Mouse (Mus musculus): ENCODE results near the gene Stk24. TPM values are rescaled to one million over a fixed set of nuclear protein-coding genes. Genes with fewer than 3 reads are reported as not detected.
A peak's percentile ranks its signal among the peaks of the same experiment; 100 is the strongest.

The Stk24 gene
- polyA plus RNA-seq, 1 experiment from 2014 or later: 35.1 TPM

DNA sequence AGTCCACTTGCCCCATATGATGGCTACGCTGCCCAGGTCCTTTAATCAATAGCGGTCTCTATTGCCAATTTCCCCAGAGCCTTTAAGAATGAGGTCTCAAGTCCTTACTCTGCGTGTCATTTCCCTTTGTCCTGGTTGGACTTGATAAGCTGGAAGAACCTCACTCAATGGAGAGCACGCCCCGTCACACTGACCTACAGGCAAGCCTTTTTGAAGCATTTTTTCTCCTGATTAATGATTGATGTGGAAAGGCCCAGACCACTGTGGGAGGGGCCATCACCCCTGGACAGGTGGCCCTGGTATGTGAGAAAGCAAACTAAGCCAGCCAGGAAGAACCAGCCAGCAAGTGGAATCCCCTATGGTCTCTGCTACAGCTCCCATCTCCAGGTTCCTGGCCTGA is 81.3 kb downstream of the Stk24 start:
- Histone ChIP-seq H3K27me3 (no peaks in the 10 kb centered on the region), H3K9ac (no peak overlapping the region), H3K36me3 (peaks cover 70% of the 10 kb centered on the region), H3K4me3 (no peak overlapping the region), H3K4me2 (replicated peaks) (no peak overlapping the region), H3K4me1 (peaks cover 5% of the 10 kb centered on the region), H3K27ac (no peak overlapping the region), H3K9me3 (no peaks in the 10 kb centered on the region)
- no peak for ATAC-seq (ENCODE audit: low FRiP score, low read depth)
- 93% methylated on average over 5 of the region's 5 CpGs for WGBS

DNA sequence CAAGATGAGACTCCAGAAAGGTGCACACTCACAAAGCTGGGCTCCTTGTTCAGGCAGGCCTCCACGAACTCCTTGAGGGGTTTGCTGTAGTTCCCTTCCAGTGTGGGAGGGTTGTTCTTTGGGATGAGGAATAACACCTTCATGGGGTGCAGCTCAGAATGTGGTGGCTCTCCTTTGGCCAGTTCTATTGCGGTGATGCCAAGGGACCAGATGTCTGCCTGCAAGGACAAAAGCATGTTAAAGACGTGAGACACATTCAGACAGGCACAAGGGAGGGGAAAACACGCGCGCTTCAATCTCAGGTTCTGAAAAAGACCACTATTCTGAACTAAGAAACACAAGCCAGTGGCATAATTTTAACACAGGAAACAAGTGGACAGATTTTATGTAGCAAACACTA is 82.7 kb downstream of the Stk24 start:
- Histone ChIP-seq H3K9me3 (no peaks in the 10 kb centered on the region), H3K27me3 (no peaks in the 10 kb centered on the region), H3K9ac (no peak overlapping the region), H3K4me1 (no peaks in the 10 kb centered on the region), H3K27ac (no peak overlapping the region), H3K4me2 (replicated peaks) (no peak overlapping the region), H3K36me3 (peaks cover 80% of the 10 kb centered on the region), H3K4me3 (no peak overlapping the region)
- ATAC-seq (ENCODE audit: low FRiP score, low read depth): no peak
- WGBS: 91% methylated on average over 6 of the region's 6 CpGs

DNA sequence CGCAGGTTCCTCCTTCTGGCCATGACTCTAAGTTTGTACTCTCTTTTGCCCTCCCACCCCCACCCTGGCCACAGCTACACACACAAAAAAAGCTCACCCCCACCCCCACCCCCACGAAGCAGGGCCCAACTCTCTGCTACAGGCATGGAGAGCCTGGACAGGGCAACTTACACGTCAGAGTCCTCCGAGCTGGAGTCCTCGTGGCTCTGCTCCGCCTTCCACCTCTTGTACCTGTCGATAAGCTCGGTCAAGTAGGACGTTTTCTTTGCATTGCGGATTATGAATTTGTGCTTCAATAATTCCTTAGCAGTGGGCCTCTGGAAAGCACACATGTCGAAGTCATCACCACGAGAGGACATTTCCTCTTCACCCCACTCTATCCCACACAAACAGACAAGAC is 85.3 kb downstream of the Stk24 start:
- Histone ChIP-seq H3K4me2 (replicated peaks) (no peak overlapping the region), H3K4me1 (no peaks in the 10 kb centered on the region), H3K9me3 (no peaks in the 10 kb centered on the region), H3K27ac (no peak overlapping the region), H3K27me3 (no peaks in the 10 kb centered on the region), H3K36me3 (peaks cover 81% of the 10 kb centered on the region), H3K4me3 (no peak overlapping the region), H3K9ac (no peak overlapping the region)
- no peak for ATAC-seq (ENCODE audit: low FRiP score, low read depth)
- 90% methylated on average over 12 of the region's 12 CpGs for WGBS

DNA sequence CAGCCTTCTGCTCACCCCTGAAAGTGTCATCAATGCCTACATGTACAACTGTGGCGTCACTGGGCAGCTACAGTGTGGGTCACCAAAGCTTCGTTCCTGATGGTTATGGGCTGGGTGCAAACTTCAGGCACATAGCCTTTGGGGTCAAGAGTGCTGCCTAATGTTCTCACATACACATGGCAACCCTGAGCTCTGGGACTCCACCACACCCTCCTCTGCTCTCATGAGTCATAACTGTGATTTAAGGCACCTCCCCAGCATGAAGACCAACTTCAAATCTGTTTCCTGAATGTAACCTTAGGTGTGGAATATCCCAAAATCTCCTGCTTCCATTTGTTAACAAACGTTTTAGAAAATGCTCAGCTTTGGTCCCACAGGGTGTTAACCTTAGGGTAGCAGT is 87.4 kb downstream of the Stk24 start:
- Histone ChIP-seq H3K9me3 (no peaks in the 10 kb centered on the region), H3K4me3 (no peak overlapping the region), H3K9ac (no peak overlapping the region), H3K27ac (no peak overlapping the region), H3K4me2 (replicated peaks) (no peak overlapping the region), H3K4me1 (no peaks in the 10 kb centered on the region), H3K27me3 (no peaks in the 10 kb centered on the region), H3K36me3 (peaks cover 78% of the 10 kb centered on the region)
- no peak for ATAC-seq (ENCODE audit: low FRiP score, low read depth)
- WGBS: 92% methylated on average over 3 of the region's 3 CpGs

DNA sequence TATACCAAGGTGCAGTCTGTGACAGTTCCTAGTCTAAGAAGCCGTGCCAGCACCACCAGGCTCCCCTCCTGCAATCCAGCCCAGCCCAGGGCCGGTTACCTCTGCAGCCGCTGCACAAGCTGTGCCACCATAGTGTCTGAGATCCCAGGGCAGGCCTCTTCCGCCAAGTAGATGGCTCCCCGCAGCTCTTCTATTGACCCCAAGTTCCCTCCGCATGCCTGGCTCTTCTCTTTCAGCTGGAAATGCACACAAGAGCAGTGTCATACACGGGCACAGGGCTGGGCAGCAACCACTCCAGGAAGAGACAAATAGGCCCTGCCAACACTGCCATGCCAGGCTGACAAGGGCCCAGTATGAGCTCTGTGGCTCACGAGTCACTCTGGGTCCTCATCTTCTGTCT is 87.9 kb downstream of the Stk24 start:
- H3K9ac ChIP-seq: no peak overlapping the region
- H3K36me3 ChIP-seq: peaks cover 78% of the 10 kb centered on the region
- no peak for ATAC-seq (ENCODE audit: low FRiP score, low read depth)
- H3K27me3 ChIP-seq: no peaks in the 10 kb centered on the region
- 92% methylated on average over 8 of the region's 8 CpGs for WGBS
- H3K9me3 ChIP-seq: no peaks in the 10 kb centered on the region
- no peak overlapping the region for H3K27ac ChIP-seq
- H3K4me3 ChIP-seq: no peak overlapping the region
- no peak overlapping the region for H3K4me2 ChIP-seq (replicated peaks)
- no peaks in the 10 kb centered on the region for H3K4me1 ChIP-seq

DNA sequence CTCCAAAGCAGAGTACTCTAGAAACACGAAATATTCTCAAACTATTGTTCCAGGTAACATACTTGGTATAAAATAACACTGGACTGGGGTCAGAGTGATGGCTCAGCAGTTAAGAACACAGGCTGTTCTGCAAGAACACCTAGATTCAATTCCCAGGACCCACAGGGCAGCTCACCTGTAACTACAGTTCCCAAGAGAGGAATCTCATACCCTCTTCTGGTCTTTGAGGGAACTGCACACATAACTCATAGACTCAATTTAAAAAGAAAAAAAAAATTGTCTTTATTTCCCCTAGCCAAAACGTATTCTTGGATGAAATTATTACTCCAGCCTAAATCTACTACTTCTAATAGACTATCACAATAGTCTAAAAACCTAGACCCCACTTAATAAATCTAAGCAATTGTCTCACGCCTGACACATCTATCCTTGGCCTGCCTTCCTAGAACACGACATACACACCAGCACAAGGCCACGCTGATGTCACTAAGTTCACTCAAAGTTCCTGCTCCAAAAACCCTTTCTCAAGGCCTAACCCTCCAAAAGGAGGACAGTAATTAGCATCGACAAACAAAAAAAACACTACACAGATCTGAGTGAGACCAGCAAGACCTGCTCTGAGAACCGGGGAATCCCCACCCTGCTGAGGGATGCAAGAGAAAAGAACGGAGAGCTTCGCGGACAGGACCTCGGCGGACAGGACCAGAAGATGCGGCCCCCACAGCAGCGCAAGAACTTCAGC is 94.3 kb downstream of the Stk24 start:
- no peaks in the 10 kb centered on the region for H3K27me3 ChIP-seq

DNA sequence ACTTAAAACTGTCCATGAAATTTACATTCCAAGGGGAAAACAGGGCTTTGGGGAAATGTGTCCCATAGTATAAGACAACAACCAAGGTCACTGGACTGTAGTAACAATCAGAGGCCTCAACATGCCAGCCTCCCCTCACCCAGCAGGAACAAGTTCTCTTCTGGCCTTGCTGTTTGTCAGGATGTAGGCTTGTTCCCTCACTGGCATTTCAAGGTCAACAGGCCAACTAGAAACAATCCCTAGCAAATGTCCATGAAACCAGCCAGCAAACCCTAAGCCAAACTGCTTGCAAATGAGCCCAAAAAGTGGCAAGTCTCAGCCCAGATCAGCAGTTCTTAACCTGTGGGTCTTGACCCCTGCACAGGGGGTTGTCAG is 98.5 kb downstream of the Stk24 start:
- ATAC-seq (ENCODE audit: low FRiP score, low read depth): no peak
- no peaks in the 10 kb centered on the region for H3K27me3 ChIP-seq
- peaks cover 98% of the 10 kb centered on the region for H3K36me3 ChIP-seq
- H3K27ac ChIP-seq: no peak overlapping the region
- H3K4me2 ChIP-seq (replicated peaks): no peak overlapping the region
- H3K9me3 ChIP-seq: no peaks in the 10 kb centered on the region
- H3K9ac ChIP-seq: no peak overlapping the region
- no peak overlapping the region for H3K4me3 ChIP-seq
- no peaks in the 10 kb centered on the region for H3K4me1 ChIP-seq

More for the DNA sequence above, 94.3 kb downstream of the Stk24 start:
- H3K4me3 ChIP-seq: no peak overlapping the region
- peaks cover 86% of the 10 kb centered on the region for H3K36me3 ChIP-seq
- H3K9me3 ChIP-seq: no peaks in the 10 kb centered on the region
- no peak overlapping the region for H3K4me2 ChIP-seq (replicated peaks)
- no peak for ATAC-seq (ENCODE audit: low FRiP score, low read depth)
- H3K27ac ChIP-seq: no peak overlapping the region
- H3K4me1 ChIP-seq: no peaks in the 10 kb centered on the region
- no peak overlapping the region for H3K9ac ChIP-seq
- 93% methylated on average over 14 of the region's 14 CpGs for WGBS

DNA sequence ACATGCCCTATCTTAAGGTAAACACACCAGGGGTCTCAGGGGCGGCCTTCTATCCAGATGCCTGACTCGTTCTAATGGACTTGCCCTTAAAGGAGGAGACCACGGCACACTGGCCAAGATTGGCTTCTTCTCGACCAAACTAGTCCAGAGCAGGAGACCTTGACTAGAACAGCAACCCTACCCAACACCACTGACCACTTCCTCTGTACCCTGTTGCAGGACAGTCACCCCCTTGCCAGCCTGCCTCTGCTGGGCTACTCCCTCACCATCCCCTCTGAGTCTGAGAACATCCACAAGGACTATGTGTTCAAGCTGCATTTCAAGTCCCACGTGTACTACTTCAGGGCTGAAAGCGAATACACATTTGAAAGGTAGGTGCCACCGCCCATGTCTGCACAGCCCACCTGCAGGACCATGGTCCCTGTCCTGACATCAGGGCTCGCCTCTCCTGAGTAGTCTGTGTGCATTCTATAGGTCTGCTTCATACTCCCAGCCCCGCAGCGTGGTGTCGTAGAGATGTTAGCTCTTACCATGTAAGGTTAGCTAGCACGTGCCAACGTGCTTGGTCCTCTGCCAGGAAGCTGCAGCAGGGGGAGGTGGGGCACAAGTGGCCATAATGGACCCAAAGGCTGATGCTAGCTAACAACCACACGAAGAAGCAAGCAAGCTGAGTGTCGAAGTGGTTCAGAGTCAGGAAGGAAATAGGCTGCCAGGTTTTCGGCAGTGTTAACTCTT is 99.0 kb downstream of the Stk24 start:
- ATAC-seq (ENCODE audit: low FRiP score, low read depth): no peak
- Histone ChIP-seq H3K27ac (no peak overlapping the region), H3K9ac (no peak overlapping the region), H3K4me2 (replicated peaks) (no peak overlapping the region), H3K4me3 (no peak overlapping the region), H3K36me3 (peaks cover 98% of the 10 kb centered on the region), H3K4me1 (no peaks in the 10 kb centered on the region), H3K27me3 (no peaks in the 10 kb centered on the region), H3K9me3 (no peaks in the 10 kb centered on the region)
- WGBS: 88% methylated on average over 16 of the region's 16 CpGs

DNA sequence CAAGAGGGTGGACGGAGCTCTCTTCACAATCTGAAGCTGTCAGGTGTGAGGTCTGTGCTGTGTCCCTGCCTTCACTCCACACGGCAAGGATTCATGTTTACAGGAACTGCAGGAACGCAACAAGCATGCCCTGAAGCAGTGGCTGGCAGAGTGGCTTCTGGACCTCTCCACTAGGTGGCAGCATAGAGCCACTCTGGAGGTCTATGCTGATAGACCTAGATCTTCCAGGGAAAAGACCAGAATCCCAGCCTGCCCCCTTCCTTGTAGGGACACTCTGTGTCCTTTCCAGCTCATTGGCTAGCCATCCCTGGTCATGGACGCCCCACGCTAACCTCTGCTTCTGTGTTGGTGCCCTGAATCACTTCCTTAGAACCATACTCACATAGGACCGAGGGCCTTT is 100.7 kb downstream of the Stk24 start:
- WGBS: 37% methylated on average over 6 of the region's 6 CpGs

DNA sequence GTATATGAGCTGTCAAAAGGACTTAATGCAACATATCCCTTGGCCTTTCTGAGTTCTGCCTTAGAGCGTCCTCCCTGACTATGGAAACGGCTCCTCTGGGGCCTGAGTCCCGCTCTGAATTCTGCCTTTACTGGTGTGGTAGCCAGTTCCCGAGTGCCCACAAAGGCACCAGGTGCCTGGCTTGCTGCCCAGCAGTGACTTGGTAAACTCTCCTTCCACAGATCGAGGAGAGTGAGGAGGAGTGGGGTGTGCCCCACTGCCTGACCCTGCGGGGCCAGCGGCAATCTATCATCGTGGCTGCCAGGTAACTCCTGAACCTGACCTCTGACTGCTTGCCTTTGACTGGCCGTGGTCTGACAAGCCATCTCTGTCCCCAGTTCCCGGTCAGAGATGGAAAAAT is 103.8 kb downstream of the Stk24 start:
- Histone ChIP-seq H3K4me2 (replicated peaks) (no peak overlapping the region), H3K4me1 (no peaks in the 10 kb centered on the region), H3K9ac (no peak overlapping the region), H3K4me3 (no peak overlapping the region), H3K9me3 (no peaks in the 10 kb centered on the region), H3K27ac (no peak overlapping the region), H3K36me3 (peaks cover 96% of the 10 kb centered on the region), H3K27me3 (no peaks in the 10 kb centered on the region)
- no peak for ATAC-seq (ENCODE audit: low FRiP score, low read depth)
- 77% methylated on average over 10 of the region's 10 CpGs for WGBS

More for the DNA sequence above, 100.7 kb downstream of the Stk24 start:
- Histone ChIP-seq H3K4me3 (no peak overlapping the region), H3K27me3 (no peaks in the 10 kb centered on the region), H3K36me3 (peaks cover 96% of the 10 kb centered on the region), H3K4me2 (replicated peaks) (no peak overlapping the region), H3K9ac (no peak overlapping the region), H3K4me1 (no peaks in the 10 kb centered on the region), H3K9me3 (no peaks in the 10 kb centered on the region), H3K27ac (no peak overlapping the region)
- ATAC-seq (ENCODE audit: low FRiP score, low read depth): peak; percentile 46; the same call in 1 of the 2 replicates

GRCm38 (mm10) chr14:121274985-121275384 is 104.8 kb downstream of the Stk24 start:
- Histone ChIP-seq H3K9me3 (no peaks in the 10 kb centered on the region), H3K9ac (no peak overlapping the region), H3K4me1 (no peaks in the 10 kb centered on the region), H3K4me3 (no peak overlapping the region), H3K4me2 (replicated peaks) (no peak overlapping the region), H3K27ac (no peak overlapping the region), H3K27me3 (no peaks in the 10 kb centered on the region), H3K36me3 (peaks cover 96% of the 10 kb centered on the region)
- 89% methylated on average over 12 of the region's 12 CpGs for WGBS
- no peak for ATAC-seq (ENCODE audit: low FRiP score, low read depth)

DNA sequence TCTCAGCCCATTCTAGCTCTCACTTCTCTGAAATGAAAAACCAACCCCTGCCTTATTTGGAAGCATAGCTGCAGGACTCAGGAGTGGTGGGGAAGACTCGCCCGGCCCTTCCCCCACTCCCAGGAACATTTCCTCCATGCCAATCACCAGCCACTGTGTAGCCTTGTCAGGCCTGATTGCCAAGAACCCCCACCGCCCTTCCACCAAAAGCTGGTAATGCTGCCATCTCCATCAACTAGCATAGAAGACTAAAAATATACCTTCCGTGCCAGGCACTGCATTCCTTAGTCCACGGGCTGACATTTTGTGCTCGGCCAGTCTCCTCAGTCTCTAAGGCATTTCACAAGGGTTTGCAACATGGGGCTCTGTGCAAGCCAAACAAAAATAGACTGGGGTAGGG is 109.3 kb downstream of the Stk24 start:
- no peak overlapping the region for H3K9ac ChIP-seq
- H3K4me3 ChIP-seq: no peak overlapping the region
- no peaks in the 10 kb centered on the region for H3K9me3 ChIP-seq
- 88% methylated on average over 6 of the region's 6 CpGs for WGBS
- peaks cover 95% of the 10 kb centered on the region for H3K36me3 ChIP-seq
- no peaks in the 10 kb centered on the region for H3K27me3 ChIP-seq
- H3K4me2 ChIP-seq (replicated peaks): no peak overlapping the region
- ATAC-seq (ENCODE audit: low FRiP score, low read depth): no peak
- H3K27ac ChIP-seq: 0 out of 2 replicates have a peak overlapping the region, but pooled peaks have one; percentile 15
- H3K4me1 ChIP-seq: no peaks in the 10 kb centered on the region

GRCm38 (mm10) chr14:121267801-121268200 is 112.0 kb downstream of the Stk24 start:
- WGBS: 88% methylated on average over 8 of the region's 8 CpGs

More at GRCm38 (mm10) chr14:121267801-121268200, 112.0 kb downstream of the Stk24 start:
- H3K27ac ChIP-seq: no peak overlapping the region
- peaks cover 98% of the 10 kb centered on the region for H3K36me3 ChIP-seq
- no peak overlapping the region for H3K4me2 ChIP-seq (replicated peaks)
- ATAC-seq (ENCODE audit: low FRiP score, low read depth): no peak
- no peaks in the 10 kb centered on the region for H3K4me1 ChIP-seq
- H3K9ac ChIP-seq: no peak overlapping the region
- no peaks in the 10 kb centered on the region for H3K27me3 ChIP-seq
- H3K9me3 ChIP-seq: no peaks in the 10 kb centered on the region
- no peak overlapping the region for H3K4me3 ChIP-seq

Data from limb, embryonic 13.5 days (tissue).